Mouse (Mus musculus) ovary, adult 18-20 months (tissue): ENCODE measurements around the gene Htra1.

Source experiments
- DNase-seq: peaks from one replicate; pipeline ENCODE4 v3.0.0; 2022; ENCODE audit warnings: low spot score, mixed read lengths

Gene Htra1

DNA sequence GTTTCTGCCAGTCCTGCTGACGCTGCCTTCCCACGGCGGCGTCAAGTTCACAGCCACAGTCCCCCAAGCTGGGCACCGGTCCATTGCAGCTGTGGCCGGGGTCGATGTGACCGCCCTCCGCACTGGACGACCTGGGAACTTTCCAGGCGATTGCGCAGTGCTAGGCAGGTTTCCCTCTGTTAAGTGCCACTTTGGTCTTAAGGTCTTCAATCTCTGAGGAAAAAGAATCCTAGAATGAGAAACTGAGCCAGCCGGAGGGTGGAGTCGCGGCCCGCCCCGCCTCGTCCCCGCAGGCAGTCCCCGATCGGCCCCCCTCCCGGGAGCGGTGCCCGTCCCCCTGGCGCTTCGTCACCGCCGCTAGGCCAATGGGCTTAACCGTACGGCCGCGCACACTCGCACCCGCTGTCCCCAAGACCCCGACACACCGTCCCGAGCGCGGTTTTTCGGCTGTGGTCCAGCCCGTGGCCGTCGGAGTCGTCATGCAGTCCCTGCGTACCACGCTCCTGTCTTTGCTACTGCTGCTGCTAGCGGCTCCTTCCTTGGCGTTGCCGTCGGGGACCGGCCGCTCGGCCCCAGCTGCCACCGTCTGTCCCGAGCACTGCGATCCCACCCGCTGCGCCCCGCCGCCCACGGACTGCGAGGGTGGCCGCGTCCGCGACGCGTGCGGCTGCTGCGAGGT, at the start of gene Htra1:
Gene Htra1 (plus strand): TSS at position 319 of the 679 bp plus-strand sequence.
- peak; percentile 84 for DNase-seq

DNA sequence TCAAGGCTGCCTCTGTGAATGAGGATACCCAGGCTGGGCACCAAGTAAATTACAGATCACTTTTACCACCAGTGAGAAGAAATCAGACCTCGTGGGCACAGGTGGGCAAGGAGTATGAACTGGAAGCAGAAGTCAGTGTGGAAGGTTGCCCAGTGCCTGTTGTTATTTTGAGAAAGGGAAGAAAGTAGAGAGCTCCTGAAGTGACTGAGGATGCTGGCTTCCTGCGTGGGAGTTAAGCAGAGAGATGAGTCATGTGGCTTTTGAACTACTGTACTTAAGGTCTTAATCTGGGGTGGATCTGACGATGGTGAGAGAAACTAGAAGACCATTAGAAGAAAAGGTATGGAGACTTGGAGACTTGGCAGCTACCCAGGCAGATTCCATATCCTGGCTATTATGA, 49.7 kb upstream of the Htra1 start:
- DNase-seq: no peak

DNA sequence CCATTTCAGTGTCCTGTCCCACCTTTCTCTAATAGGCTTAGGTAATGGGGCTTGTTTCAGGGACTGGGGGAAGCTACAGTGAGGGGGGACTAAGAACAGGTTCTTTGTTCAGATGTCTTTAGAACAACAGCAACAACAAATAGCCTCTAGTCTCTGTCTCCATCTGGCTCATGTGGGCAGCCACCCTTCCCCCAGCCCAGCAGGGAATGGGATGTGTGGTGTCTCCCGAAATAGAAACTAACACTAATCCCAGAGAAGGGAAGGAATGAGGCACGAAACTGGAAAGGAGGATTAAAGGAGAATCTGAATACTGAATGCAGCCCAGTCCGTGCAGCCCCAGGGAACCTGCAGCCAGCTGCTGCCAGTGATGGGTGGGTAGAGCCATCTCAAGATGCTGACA, 48.0 kb upstream of the Htra1 start:
- DNase-seq: no peak

DNA sequence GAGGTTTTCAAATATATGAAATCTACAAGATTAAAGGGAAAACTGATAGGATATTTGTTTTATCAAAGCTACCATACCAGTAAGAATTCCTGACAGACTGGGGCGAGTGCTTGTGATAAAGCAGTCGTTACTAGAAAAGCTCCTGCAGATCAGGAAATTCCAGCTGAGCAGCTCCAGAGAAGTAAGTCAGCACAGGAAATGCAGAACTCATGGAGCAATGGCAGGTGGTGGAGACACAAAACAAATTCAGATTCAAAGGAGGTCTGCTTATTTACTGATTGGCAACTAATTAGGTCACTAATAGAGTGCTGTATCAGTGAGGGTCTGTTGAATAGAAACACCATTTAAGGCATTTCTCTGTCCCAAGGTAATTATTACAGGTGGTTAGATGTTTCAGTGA, 45.0 kb upstream of the Htra1 start:
- no peak for DNase-seq

DNA sequence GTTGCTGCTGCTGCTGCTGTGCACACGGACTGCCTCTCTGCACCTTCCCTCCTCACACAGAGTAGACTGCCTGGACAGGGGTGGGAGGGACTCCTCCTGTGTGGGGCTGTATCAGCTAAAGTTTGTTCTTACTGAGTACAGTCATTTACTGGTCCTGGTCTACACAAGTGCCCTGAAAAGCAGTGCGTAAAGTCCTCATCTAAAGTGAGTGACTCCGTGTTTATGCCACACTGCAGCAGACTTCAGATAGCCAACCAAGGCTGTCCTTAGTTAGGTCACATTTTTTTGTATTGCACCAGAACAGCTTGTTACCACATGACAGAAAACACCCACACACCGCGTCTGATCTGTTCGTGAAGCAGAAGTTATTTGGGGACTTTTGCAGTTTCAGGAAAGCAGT, 42.9 kb upstream of the Htra1 start:
- peak; percentile 60 for DNase-seq

DNA sequence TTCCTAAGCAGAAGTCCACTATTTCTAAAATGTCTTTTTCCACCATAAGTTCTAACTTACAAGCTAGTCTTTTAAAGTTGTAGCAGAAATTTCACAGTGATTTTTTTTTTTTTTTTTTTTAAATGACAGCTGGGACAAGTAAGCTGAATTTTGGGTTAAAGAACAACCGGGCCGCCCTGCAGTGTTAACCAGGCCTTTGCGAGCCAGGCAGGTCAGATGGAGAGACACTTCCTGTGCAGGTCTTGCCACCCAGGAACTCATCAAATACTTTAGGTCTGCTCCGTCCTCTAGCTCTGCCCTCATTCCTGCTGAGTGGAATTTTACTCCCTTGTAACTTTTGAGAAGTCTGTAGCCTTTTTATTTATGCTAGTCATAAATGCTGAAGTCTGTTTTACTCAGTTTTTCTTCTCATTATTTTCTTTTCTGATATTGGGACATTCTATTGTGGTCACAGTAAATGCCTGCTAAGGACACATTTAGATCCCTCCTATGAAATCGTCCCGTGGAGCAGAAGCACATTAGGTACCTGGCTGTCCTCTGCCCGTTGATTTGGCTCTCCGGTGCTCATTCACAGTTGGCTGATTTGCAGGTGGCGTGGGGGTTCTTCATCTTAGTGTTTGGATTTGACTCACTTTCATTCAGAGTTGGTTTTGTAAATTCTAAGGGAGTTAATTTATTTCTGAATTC, 40.8 kb upstream of the Htra1 start:
- no peak for DNase-seq

DNA sequence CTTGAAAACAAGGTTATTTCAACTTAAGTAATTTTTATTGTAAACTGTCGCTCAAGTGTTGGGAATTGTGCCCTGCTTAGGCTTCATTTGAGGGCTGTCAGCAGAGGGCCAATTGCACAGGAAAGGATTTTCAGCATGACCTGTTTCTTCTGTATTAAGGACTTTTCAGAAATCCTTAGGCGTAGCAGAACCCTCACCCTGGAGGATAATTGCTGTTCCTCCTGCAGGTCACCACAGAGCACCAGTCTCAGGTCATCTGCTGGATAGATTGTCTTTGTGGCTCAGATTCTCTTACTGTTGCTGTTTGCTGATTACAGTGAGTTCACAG, 40.3 kb upstream of the Htra1 start:
- DNase-seq: no peak

DNA sequence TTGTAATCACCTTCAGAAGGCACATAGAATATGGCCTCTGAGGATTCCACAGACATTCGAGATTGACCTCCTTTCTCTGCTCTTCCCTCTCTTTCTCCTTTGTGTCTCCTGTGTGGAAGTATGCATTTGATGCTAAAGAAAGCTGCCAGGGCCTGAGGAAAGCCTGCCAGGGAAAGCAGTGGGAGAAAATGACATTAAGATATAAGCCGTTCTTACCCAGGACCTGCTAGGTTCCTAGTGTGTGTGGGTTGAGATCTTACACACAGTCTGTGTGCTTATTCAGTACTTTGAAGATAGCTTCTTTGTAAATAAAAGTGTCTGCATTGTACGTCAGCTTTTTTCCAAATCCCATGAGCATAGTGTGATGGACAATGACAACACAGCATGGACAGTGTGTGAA, 39.8 kb upstream of the Htra1 start:
- DNase-seq: no peak

DNA sequence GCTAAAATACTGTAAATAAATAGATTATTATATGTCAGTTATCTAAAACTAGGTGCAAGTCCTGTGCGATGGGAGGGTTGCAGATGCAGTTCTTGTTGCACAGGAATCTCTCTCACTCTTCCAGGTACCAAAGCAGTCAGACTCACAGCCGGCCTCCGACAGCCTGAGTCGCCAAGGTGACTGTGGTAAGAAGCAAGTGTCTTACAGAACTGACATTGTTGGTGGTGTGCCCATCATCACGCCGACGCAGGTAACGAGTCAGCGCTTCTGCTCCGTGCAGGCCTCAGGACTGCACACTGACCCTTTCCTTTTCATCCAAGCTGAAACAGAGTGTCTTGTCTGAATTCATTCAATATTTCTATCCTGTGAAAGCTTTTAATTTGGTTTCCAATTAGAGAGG, 38.7 kb upstream of the Htra1 start:
- no peak for DNase-seq

DNA sequence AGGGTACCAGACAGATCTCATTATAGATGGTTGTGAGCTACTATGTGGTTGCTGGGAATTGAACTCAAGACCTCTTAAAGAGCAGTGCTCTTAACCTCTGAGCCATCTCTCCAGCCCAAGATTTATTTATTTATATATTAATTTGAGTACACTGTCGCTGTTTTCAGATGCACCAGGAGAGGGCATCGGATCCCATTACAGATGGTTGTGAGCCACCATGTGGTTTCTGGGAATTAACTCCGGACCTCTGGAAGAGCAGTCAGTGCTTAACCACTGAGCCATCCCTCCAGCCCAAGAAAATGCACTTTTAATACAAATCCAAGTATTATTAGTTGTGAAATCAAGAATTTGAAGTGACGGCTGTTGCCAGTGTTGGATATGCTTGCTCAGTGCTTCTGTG, 37.5 kb upstream of the Htra1 start:
- DNase-seq: no peak

DNA sequence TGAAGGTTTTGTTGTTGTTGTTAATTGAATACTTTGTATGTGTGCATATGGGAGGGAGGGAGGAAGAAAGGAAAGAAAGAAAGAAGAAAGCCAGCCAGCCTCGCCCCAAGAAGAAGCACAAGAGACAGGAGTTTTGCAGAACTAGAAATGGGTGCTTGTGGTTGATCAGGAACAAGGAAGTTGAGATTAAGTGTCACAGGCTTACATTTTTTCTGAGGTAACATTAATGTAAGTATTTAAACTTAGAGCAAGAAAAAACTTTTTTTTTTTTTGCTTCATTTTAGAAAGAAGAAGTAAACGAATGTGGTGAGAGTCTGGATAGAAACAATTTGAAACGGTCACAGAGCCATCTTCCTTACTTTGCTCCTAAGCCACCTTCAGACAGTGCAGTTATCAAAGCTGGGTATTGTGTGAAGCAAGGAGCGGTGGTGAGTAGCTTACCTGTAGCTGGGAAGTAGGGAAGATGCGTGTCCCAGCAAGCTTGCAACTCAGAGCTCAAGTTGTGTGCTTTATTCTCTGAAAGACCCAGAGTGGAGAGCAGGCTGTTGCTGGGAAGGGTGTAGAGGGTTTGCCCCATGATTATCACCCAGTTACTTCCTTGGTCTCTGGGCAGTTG, 35.6 kb upstream of the Htra1 start:
- DNase-seq: no peak

DNA sequence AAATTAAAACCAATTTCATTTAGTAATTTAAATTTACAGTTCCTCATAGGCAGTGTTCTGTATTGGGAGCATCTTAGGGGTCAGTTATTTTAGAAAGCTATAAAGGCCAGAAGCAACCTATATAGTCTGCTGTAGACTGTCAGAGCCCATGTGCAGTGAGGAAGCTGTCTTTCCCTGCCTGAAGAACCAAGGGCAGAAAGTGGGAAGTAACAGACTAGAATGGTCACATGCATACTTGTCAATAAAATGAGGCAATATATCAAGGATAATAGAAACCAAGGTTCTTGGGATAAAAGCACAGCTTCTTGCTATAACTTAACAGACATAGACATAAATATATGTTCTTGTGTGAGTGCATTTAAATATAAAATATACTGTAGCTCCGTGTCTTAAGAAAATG, 33.0 kb upstream of the Htra1 start:
- DNase-seq: no peak

DNA sequence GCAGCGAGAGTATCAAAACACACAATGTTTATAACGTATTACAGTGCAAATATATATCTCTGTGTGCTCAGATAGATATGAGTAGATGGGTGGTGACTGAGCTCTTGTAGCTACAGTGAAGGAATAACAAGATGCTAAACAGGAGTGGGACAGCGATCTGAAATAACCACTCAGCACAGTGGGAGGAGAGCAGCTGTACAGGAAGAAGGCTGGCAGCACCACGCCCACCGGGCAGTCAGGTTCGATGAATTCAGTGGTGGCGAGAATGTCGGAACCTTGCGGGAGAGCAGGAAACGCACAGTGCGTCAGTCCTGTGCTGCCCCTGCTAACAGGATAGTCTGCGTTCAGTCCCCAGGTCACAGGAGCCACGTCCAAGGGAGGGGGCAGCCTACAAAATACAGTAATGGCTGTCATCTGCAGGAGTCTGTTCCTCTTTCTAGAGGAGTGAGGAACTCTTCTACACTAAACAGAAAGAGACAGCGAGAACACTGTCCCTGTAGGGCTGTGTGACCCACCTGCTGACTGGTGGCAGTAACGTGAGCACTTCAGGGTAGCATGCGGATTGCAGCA, 32.3 kb upstream of the Htra1 start:
- DNase-seq: no peak

DNA sequence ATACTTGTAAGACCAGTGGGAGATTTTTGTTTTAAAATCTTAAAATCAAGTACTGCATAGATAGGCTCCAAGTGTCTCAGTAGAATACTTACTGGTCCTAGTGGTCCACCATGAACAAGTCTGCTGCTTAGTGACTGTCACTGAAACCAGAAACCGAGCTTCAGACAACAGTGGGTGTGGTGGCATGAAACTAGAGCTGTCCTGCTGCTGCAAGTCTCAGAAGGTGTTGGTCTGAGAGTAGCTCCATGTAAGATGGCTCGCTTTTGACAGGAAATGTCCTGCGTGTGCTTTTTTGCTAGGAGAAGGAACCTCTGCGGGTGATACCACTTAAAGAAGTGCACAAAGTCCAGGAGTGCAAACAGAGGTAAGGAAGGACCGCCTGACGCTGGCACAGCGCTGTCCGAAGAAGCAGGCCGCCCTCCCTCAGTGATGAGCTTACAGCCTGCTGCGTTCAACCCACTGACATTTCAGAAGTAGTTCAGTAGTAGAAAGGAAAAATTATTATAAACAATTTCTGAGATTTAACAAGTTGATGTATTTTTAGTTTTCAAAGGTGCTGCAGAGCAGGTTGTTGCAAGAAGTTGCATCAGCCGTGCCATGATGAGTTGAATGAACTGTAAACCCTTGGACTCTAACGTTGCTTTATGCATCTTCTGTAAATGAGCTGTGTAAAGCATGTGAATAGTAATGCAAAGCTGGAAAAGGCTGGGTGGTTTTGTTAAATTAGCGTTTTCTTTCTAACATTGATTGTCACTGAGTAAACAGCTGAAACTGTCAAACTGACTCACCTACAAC, 31.1 kb upstream of the Htra1 start:
- no peak for DNase-seq

DNA sequence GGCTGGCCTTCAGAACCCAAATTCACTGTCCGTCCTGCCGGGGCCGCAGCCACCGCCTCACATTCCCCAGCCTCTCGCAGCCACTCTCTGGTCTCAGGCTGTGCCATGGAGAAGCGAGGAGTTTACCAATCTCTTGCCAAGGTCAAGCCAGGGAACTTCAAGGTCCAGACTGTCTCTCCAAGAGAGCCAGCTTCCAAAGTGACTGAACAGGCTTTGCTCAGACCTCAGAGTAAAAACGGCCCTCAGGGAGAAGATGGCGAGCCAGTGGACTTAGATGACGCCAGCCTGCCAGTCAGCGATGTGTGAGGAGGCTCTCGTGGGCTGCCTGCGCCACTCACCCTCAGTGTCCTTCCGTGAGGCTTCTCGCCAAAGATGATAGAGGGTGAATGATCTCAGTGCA, 25.1 kb upstream of the Htra1 start:
- peak; percentile 69 for DNase-seq

DNA sequence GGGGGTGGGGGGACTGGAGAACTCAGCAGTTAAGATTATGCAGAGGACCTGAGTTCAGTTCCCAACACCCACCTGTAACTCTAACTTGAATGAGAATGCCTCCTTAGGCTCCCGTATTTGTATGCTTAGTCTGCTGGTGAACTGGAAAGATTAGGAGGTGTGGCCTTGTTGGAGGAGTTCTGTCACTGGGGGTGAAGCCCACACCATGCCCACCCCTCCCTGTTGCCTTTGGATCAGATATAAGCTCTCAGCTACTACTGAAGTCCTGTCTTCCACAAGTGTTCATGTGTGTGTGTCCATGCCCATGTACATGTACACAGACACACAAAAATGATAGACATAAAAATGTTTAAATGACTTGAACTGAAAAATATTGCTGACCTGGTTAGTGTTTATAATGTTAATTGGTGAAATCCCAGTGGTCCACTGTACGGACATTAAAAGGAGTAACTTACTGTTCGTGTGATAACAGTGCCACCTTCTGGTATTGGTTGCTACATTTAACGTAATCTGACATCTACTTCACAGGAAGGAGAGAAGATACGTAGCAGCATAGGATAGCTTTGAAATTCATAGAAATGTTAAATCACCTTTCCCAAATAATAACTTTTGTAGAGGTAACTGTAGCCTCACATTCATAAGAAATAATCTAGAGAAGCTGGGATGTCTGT, 21.1 kb upstream of the Htra1 start:
- no peak for DNase-seq

DNA sequence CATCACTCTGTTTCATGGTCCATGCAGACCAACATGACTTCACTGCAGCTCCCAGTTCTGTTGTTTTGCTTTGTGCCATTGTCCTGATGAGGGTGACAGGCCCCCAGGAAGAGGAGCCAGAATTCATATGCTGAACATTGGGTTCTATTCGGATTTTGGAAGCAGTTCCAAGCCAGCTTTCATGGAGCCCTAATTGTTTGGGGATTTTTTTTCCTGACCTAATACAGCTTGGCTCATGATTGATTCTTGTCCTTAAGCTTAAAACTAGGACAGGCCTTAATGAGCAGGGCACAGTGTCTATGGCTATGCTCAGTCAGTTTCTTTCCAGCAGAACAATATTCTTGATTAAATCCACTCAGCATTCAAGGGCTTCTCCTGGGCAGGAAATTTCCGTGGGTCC, 17.7 kb upstream of the Htra1 start:
- no peak for DNase-seq

DNA sequence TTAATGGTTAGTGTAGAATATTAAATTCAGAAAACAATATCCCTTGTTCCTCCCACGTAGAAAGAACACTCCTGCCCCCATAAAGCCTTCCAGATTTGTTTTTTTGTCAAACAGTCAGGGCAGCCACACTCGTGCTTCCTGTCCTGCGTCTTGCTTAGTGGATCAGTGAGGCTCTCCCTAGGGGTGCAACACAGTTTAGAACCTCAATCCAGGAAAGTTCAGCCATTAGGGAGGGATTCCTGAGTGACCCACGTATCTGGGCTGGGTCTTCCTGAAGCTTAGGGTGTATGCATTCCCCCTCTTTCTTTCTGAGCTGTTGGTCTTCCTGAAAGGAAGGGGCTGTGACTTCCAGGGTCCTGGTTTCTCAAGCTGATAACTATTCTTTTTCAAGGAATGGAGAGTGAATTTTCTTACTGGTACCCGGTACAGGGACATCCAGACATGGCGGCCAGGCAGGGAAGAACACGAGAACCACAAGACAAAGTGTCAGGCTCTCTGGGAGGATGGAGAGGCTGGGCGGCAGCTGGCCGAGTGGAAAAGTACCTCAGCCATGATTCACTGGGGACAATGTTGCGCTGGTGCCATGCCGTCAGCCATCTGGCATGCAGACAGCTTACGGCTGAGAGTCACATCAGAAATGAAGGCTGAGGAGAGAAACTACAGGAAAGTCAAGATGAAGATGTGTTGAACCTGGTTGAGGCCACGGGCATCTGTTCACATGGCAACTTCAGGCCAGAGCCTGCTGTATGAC, 12.8 kb upstream of the Htra1 start:
- DNase-seq: no peak

DNA sequence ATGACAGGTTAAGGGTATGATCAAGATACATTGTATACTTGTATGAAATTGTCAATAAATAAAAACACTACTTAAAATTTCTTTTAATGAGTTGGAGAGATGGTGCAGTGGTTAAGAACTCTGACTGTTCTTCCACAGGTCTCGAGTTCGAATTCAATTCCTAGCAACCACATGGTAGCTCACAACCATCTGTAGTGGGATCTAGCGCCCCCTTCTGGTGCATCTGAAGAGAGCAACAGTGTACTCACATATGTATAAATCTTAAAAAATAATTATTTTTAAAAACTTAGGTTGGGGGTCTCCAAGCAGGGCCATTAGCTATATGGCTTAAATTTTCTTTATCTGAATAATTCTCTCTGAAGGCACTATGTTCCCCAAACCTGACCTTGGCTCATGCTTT, 5.5 kb upstream of the Htra1 start:
- DNase-seq: no peak

DNA sequence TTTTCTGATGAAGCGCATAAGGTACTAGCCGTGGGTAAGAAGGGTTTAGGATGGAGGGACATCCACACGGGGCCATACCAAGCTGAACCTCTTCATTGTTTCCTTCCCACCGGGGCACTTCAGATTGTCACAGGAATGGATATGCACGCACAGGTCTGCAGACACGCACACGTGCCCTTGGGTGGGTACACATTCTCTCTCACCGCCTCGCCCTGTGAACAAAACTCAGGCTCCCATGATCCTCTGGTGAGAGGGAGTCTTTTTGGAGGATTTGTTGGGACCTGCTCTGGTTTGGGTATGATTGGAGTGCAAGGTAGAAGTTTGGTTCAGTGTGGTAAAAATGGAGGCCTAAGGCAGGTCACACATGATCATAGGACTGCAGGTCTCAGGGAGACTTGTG, 3.0 kb upstream of the Htra1 start:
- no peak for DNase-seq

DNA sequence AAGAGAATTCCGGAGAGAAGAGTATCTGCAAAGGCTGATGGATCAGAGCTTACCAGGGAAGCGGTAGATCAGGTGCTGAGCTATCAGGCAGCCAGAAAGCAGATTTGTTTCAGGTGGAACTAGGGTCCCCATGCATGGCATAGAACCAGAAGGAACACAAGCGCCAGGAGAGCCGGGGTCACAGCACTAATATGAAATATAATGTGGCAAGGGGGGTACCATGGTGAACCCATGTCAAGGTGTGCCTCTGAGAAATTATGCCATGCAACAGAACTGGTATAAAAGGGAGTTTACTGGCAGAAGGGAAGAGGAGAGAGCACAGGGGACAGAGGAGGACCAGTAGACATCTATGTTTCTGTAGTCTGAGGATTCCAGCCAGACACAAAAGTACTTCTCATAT, 1.3 kb upstream of the Htra1 start:
- DNase-seq: no peak
